Mouse (Mus musculus) G1E (cell line): ENCODE measurements at regions not wholly inside any gene's neighbourhood (a gene's known extent, or its start where the extent isn't known, plus 50 kb on each side); places are given as distances from the start of the nearest gene placed in this dataset.

Source experiments
- ATAC-seq: 2 replicates; pipeline ENCODE4 v1.8.0; 2016; ENCODE audit warnings: mild to moderate bottlenecking; ENCODE audit not compliant: insufficient number of reproducible peaks, poor library complexity, low FRiP score, severe bottlenecking; ENCODE audit errors: extremely low read depth
- DNase-seq: peaks from one replicate; pipeline ENCODE4 v3.0.0; 2012; ENCODE audit warnings: low spot score
- H3K27me3 ChIP-seq: 2 replicates; pipeline ENCODE4 v1.6.1; 2012; ENCODE audit warnings: mild to moderate bottlenecking, low read length, inconsistent platforms; ENCODE audit not compliant: insufficient read depth
- H3K36me3 ChIP-seq: replicated peaks from 2 replicates; pipeline ENCODE3; 2012; ENCODE audit warnings: mild to moderate bottlenecking, inconsistent platforms
- H3K4me1 ChIP-seq: 2 replicates; pipeline ENCODE4 v1.6.1; 2012; ENCODE audit warnings: low read depth, low read length, inconsistent platforms, mixed read lengths; ENCODE audit not compliant: insufficient read depth
- H3K4me3 ChIP-seq: 2 replicates; pipeline ENCODE4 v1.5.1; 2012; ENCODE audit warnings: low read depth, mild to moderate bottlenecking, inconsistent platforms, low read length, moderate library complexity, mixed read lengths
- H3K9me3 ChIP-seq: replicated peaks from 2 replicates; pipeline ENCODE4 v1.6.1; 2012; ENCODE audit warnings: inconsistent platforms
- CTCF ChIP-seq: IDR thresholded peaks from 2 replicates; pipeline ENCODE4 v1.5.1; 2012; ENCODE audit warnings: low read depth, low read length, inconsistent platforms, mixed read lengths
- GATA1 ChIP-seq: IDR thresholded peaks from 2 replicates; pipeline ENCODE4 v1.6.1; 2012; ENCODE audit warnings: borderline replicate concordance, low read length, inconsistent platforms, mixed read lengths
- GATA2 ChIP-seq: IDR thresholded peaks from 2 replicates; pipeline ENCODE4 v1.6.1; 2012; ENCODE audit warnings: low read depth, low read length, inconsistent platforms, borderline replicate concordance
- POLR2AphosphoS5 ChIP-seq: IDR thresholded peaks from 2 replicates; pipeline ENCODE4 v1.6.1; 2012; ENCODE audit warnings: low read depth, low read length, inconsistent platforms; ENCODE audit not compliant: insufficient replicate concordance
- TAL1 ChIP-seq: conservative IDR thresholded peaks from 2 replicates; pipeline ENCODE4 v1.6.1; 2012; ENCODE audit warnings: low read depth, low read length, inconsistent platforms, mixed read lengths

GRCm38 (mm10) chr12:12744492-12744891 is 197.2 kb downstream of the Mycn start:
- Histone ChIP-seq H3K27me3 (no peaks in the 10 kb centered on the region), H3K9me3 (peaks cover 6% of the 10 kb centered on the region; the same call in 1 of the 2 replicates), H3K4me1 (no peaks in the 10 kb centered on the region), H3K36me3 (no peaks in the 10 kb centered on the region), H3K4me3 (no peak overlapping the region)
- ATAC-seq (no peak), DNase-seq (no peak)
- TF ChIP-seq GATA2 (no peak), CTCF (no peak), POLR2AphosphoS5 (no peak), TAL1 (no peak), GATA1 (no peak)

- DNase-seq (no peak), ATAC-seq (no peak)
- Histone ChIP-seq H3K9me3 (peaks cover 5% of the 10 kb centered on the region; the same call in 1 of the 2 replicates), H3K4me1 (no peaks in the 10 kb centered on the region), H3K4me3 (no peak overlapping the region), H3K36me3 (no peaks in the 10 kb centered on the region), H3K27me3 (no peaks in the 10 kb centered on the region)
- no peak for TF ChIP-seq GATA2
- TF ChIP-seq GATA1: no peak
- TF ChIP-seq TAL1: no peak
- no peak for TF ChIP-seq POLR2AphosphoS5
- TF ChIP-seq CTCF: no peak
These were observed 202.9 kb downstream of the Mycn start for GRCm38 (mm10) chr12:12738631-12739331.

- DNase-seq (no peak), ATAC-seq (no peak)
- TF ChIP-seq TAL1: no peak
- TF ChIP-seq POLR2AphosphoS5: no peak
- no peak for TF ChIP-seq GATA1
- no peak for TF ChIP-seq GATA2
- no peak for TF ChIP-seq CTCF
- no peaks in the 10 kb centered on the region for H3K36me3 ChIP-seq
- H3K4me3 ChIP-seq: no peak overlapping the region
- peaks cover 10% of the 10 kb centered on the region; the same call in 1 of the 2 replicates for H3K9me3 ChIP-seq
- H3K4me1 ChIP-seq: no peaks in the 10 kb centered on the region
- no peaks in the 10 kb centered on the region for H3K27me3 ChIP-seq
These were observed 215.9 kb downstream of the Mycn start for GRCm38 (mm10) chr12:12725797-12726196.

GRCm38 (mm10) chr12:12725075-12725474 is 216.6 kb downstream of the Mycn start:
- ATAC-seq (no peak), DNase-seq (no peak)
- no peaks in the 10 kb centered on the region for H3K27me3 ChIP-seq
- H3K36me3 ChIP-seq: no peaks in the 10 kb centered on the region
- no peaks in the 10 kb centered on the region for H3K4me1 ChIP-seq
- peaks cover 13% of the 10 kb centered on the region; the same call in 1 of the 2 replicates for H3K9me3 ChIP-seq
- no peak for TF ChIP-seq TAL1
- no peak for TF ChIP-seq GATA2
- TF ChIP-seq POLR2AphosphoS5: no peak
- no peak for TF ChIP-seq GATA1
- TF ChIP-seq CTCF: no peak
- H3K4me3 ChIP-seq: no peak overlapping the region

GRCm38 (mm10) chr12:12723724-12724487 is 217.8 kb downstream of the Mycn start:
- no peaks in the 10 kb centered on the region for H3K36me3 ChIP-seq
- no peak overlapping the region for H3K4me3 ChIP-seq
- TF ChIP-seq POLR2AphosphoS5 (no peak), CTCF (no peak)
- peaks cover 13% of the 10 kb centered on the region; the same call in 1 of the 2 replicates for H3K9me3 ChIP-seq
- no peak for DNase-seq
- H3K4me1 ChIP-seq: no peaks in the 10 kb centered on the region
- ATAC-seq: no peak
- no peaks in the 10 kb centered on the region for H3K27me3 ChIP-seq

GRCm38 (mm10) chr12:12722982-12723661 is 218.6 kb downstream of the Mycn start:
- Histone ChIP-seq H3K4me3 (no peak overlapping the region), H3K4me1 (no peaks in the 10 kb centered on the region), H3K36me3 (no peaks in the 10 kb centered on the region), H3K9me3 (peaks cover 17% of the 10 kb centered on the region; the same call in 1 of the 2 replicates), H3K27me3 (no peaks in the 10 kb centered on the region)
- TF ChIP-seq TAL1 (no peak), GATA2 (no peak), CTCF (no peak), GATA1 (no peak), POLR2AphosphoS5 (no peak)
- ATAC-seq: no peak
- DNase-seq: no peak
